Mouse (Mus musculus): ENCODE data around the gene Copz1.

Copz1 gene

DNA sequence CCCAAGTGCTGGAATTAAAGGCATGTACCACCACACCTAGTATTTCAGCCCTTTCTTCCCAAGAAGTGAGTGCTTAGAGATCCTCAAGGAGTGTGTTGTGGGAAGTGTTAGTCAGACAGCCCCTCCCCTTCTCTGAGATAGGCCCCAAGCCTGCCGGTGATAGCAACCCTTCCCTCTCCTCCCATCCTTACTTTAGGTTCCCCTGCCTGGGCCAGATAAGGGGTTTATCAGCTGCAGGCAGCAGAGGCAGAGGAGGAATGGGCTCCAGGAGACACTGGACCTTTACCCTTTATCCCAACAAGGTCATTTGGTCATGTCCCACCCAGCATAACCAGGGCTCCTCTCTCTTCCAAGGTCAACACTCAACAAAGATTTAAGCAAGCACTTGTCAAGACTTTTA, 20.9 kb upstream of the Copz1 start:
- no peak for DNase-seq (ENCODE audit: low spot score in 2 of 2)

DNA sequence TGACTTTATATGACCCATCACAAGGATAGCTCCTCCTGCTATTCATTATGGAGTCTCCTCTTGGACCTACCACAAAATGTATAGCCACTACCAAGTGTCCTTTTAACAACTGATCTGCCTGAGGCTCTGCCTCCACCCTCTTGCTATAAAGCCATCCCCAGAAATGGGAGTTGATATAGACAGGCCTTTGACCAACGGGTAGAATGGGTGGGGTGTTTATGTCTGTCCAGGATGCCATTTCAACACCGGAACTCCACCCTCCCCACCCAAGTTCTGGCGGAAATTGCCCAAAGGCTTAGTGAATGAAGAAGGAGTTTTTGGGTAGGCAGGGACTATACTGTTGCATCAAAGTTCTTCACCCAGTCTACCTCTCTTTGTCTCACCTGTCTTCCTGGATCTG, 19.9 kb upstream of the Copz1 start:
- no peak for DNase-seq (ENCODE audit: low spot score in 2 of 2)

DNA sequence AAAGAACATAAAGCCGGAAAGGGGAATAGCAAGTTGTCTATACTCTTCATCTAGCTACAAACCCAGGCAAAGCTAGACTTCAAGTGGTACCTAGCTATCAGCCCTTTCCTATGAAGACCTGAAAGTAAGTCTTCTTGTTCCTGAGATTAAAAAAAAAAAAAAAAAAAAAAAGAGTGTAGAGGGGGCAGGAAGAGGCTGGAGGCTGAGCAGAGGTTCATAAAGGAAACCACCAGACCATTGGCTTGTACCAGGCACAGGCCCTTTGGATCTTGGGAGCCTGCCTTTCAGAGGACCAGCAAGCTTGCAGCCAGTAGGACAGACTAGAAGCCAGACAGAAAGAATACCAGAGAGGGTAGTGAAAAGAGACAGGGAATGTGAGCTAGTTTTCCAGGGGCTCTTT, 19.2 kb upstream of the Copz1 start:
- no peak for DNase-seq (ENCODE audit: low spot score in 2 of 2)

DNA sequence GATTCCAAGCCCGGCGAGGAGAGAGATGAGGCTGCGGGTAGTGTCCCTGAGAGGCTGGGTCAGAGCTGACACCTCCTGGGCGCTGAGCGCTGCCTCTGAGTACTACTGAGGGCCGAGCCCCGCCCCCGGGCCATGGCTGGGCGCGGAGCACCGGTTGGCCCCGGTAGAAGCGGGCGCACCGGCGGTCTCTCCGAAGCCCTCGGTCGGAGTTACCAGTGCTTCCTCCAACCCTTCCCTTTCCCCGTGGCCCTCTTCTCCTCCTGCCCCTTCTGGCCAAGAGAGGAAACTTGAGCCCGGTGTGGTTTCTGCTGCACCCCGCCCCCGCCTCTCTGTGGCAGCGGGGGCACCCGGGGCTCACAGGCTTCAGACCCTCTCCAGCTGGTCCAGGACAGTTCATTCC, 17.3 kb upstream of the Copz1 start:
- peak in 1 of 2 experiments; percentile 35 for DNase-seq (ENCODE audit: low spot score in 2 of 2)

DNA sequence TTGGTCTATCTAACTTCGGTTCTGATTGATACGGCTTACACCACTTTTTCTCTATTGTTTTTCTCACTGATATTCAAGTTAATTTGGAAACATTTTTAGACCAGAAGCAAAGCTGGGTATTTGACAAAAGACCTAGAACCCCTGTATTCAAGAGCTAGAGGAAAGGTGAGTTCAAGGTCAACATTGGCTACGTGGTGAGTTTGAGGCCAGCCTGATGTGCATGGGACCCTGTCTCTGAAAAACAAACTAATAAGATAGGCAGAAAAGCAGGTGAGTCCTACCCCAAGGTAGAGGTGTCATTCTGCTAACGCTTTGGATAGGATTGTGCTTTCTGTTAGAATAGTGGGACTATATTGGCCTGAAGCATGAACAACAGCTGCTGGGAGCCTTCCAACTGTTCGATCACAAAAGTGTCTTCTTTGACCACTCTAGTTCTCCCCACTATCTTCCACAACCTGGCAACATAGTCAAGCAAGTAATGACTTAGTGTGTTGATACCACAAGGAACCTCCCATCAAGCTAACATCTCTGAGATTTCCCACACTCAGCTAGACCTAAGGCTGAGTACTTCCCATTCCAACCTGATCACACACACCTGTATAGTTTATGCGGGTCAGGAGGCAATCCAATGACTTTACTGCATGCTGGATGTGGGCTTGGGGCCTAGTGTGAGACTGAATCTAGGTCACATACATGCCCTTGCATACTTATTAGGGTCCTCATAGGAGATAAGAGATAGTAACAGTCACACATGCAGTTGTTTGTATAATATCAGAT, 16.1 kb upstream of the Copz1 start:
- DNase-seq (ENCODE audit: low spot score in 2 of 2): no peak

DNA sequence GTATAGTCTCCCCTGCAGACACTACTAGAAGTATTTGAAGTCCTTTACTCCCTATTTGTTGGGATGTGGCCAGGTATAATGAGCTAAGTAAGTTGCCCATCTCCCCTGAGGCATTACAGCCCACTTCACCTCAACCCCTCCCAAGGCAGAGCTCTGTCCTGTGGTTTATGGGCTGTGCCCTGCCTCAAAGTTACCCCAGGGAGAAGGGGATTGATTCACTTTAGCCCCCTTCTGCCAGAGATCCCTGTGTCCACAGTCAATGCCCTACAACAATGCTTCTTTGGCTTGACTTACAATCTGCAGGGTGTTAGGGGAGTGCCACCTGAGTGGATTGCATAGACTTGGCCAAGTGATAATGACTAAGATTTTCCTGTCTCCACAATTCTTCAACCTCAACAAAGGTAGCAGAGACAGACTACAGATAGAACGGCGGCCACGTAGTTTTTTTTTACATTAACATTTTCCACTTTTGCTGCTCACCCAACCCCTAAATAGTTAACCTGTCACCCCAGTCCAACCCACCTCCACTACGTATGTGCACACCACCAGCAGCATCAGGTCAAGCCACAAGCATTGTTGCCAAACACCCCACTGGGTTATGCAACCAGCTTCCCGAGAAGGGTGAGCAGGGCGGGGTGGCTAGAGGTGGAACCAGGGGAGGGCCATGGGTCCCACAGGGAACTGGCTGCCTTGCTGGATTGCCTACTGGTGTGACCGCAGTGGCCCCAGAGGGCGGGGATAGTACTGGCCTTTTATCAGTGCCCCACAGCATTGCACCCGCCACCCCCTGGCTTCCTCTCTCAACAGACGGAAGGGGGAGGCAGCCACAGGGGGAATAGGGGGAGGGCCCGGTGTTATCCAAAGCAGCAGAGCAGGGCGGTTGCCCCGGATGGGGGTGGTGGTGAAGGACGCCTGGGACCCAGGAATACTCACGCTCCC, 14.5 kb upstream of the Copz1 start, which contains the start of gene Nfe2:
Gene Nfe2 (minus strand): TSS at position 614 of the 939 bp plus-strand sequence.
- DNase-seq (ENCODE audit: low spot score in 2 of 2): peak; percentile 64 to 66

DNA sequence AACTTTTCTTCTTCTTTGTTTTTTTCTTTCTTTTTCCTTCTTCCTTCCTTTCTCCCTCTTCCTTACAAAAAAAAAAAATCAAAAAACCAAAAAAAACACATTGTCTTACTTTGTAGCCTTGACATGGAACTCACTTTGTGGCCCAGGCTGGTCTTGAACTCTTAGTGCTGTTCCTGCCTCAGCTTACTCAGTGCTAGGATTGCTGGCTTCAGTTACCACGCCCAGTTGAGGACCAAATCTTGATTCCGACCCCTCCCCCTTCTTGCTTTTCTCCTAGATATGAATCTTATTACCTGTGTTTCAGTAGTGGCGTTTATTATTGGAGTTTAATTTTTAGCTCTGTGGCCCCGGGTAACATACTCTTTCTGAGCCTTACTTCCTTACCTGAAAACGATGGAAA, 13.4 kb upstream of the Copz1 start:
- DNase-seq (ENCODE audit: low spot score in 2 of 2): no peak

DNA sequence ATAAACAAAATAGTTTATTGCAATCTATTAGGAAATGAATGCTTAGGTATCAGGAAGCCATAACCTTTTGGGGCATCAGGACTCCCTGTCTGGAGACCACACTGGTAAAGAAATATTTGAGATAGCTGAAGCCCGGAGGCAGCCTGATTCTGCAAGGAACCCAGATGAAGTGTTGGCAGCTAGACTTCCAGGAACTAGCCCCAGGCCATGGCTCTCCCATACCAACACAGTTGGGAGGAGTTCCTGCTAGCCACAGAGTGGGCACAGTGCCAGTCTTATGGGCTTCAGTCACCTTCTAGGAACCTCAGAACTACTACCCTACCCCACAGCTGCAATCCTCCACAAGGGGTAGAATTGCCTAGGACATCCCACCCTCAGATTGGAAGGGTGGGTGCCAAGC, 12.5 kb upstream of the Copz1 start:
- no peak for DNase-seq (ENCODE audit: low spot score in 2 of 2)

DNA sequence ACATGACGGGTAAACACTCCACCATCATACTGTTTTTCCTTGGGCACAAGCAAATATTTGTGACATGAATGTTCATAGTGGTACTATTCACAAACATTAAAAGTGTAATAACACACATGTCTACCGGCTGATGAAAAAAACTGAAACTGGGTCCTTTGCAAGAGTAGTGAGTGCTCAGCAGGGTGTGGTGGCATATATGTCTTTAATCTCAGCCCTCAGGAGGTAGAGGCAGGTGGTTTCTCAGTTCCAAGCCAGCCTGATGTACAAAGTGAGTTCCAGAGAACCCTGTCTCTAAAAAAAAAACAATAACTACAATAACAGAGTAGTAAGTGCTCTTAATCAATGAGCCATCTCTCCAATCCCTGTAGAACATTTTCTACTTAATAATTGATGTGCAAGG, 7.7 kb upstream of the Copz1 start:
- DNase-seq (ENCODE audit: low spot score in 2 of 2): no peak

DNA sequence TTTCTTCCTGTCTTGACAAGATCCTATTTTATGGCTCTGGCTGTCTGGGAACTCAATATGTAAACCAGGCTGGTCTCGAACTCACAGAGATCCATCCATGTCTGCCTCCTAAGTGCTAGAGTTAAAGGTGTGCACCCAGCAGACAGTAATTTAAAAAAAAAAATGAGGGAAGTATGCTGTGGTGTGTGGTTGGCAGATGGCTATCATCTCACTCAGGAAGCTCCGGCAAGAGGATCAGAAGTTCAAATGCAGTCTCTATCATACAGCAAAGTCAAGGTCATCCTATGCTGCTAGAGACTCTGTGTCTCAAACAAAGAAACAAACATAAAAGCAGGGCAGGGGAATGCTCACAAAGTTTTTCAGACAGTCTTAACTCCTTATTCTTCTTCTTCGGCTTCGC, 3.6 kb upstream of the Copz1 start:
- no peak for DNase-seq (ENCODE audit: low spot score in 2 of 2)

DNA sequence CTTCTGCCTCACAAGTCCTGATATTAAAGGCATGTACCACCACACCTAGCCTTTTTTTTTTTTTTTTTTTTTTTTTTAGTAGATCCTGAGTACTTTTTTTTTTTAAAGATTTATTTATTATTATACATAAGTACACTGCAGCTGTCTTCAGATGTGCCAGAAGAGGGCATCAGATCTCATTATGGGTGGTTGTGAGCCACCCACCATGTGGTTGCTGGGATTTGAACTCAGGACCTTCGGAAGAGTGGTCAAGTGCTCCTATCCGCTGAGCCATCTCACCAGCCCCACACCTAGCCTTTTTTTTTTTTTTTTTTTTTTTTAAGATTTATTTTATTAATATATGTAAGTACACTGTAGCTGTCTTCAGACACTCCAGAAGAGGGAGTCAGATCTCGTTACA, 3.4 kb downstream of the Copz1 start:
- peak in 1 of 2 experiments; percentile 25 for DNase-seq (ENCODE audit: low spot score in 2 of 2)

DNA sequence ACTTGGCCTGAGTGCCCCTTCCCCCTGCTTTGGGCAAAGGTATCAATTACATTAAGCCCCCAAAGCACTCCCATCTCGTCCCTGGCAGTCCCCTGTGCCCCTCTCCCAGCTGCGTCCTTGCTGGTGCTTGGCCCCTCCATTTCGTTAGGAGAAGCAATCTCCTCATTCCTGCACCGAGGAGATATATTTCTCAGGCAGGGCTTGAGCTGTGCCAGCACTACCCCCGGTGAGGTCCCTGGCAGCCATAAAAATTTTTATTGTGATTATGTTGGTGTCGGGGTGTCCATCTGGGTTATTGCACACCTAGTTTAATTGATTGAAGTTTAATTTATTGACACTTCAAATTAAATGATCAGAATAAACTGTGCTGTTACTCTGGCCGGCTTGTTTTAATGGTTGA, 5.4 kb downstream of the Copz1 start:
- no peak for DNase-seq (ENCODE audit: low spot score in 2 of 2)

DNA sequence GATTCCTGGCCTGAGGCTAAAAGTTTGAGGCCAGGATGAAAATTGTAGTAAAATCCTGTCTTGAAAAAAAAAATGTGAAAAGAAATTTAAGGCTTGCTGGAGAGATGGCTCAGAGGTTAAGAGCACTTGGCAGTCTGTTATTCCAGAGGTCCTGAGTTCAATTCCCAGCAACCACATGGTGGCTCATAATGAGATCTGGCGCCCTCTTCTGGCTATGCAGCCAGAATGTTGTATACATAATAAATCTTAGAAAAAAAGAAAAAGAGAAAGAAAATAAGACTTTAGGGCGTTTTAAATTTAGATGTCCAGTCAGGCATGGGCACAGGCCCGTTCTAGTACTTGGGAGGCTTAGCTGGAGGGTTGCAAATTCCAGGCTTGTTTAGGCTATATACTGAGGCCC, 7.2 kb downstream of the Copz1 start:
- peak in 1 of 2 experiments; percentile 44 for DNase-seq (ENCODE audit: low spot score in 2 of 2)

DNA sequence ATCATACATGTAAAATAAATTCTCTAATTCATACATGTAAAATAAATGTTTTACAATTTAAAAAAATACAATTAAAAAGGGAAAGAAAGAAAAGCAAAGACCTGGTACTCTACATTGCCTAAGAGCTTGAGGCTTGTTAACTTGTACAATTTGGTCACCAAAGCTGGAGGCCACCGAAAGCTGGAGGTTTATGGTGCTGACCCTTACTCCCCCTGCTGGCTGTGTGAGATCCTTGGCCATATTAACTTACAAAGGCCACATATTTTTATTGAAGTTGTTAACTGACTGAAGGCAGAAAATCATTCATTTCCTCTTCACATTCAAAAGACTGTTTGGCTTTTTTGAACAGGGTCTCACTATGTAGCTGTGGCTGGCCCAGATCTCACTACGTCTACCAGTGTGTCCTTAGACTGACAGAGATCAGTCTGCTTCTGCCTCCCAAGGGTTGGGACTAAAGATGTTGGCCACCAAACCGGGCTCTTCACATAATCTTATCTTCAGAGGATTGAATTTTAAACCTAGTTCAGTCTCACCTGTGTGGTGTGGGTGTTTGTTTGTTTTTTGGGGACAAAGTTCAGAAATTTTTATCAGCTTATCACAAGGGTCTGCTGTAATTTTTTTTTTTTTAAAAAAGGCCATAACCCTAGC, 8.4 kb downstream of the Copz1 start:
- no peak for DNase-seq (ENCODE audit: low spot score in 2 of 2)

DNA sequence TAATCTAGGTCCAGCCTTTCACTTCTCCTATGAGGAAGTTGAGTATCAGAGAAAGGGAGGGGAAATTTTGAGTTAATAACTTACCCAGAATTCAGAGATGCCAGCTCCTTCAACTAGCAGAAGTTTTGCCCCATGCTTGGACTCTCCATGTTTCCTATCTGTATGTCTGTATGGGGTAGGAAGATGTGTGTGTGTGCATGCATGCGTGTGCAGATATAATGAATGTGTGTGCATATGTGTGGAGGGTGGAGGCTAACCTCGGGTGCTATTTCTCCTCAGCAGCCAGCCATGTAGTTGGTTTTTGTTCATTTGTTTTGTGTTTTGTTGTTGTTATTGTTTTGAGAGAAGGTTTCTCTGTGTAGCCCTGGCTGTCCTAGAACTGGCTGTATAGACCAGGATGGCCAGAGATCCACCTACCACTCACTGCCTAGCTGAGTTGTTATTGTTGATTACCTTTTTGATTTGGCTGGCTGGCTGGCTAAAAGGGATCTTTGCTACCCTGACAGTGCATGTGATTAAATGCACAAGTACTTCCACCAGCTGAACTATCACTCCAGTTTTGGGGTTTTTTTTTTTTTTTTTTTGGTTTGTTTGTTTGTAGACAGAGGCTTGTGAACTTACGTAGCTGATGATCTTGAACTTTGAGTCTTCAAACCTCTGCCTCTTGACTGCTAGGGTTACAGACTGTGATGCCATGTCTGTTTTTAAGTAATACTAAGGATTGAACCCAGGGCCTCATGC, 9.1 kb downstream of the Copz1 start:
- DNase-seq (ENCODE audit: low spot score in 2 of 2): no peak

DNA sequence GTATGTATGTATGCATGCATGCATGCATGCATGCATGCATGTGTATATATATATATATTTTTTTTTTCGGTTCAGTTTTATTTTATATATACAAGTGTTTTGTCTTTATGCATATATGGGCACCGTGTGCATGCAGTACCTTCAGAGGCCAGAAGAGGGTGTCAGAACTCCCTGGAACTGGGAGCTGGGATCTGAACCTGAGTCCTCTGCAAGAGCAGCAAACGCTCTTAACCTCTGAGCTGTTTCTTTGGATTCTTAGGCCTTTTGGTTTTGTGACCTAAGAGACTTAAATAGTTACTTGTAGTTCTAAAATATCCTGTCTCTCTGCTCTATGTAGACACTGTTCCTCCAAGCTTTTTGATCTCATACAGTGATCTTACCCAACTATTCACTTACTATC, 11.6 kb downstream of the Copz1 start:
- peak in 1 of 2 experiments; percentile 47 for DNase-seq (ENCODE audit: low spot score in 2 of 2)

DNA sequence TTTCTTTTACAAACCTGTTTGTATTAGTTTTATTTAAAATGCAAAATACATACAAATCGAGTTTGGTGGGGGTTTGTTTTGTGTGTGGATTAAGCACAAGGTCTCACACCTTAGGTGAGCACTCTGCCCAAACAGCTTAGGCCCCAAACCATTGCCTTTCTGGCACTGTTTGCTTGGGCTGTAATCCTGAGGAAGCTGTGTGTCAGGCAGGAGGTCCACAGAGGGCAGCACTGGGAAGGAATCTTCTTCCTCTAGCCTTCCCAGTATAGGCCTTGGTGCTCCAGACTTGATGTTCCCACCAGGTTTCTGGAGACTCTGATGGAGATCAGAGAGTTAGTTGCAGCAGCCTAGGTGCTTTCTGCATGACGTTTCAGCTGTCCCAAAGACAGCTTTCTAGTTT, 12.1 kb downstream of the Copz1 start:
- no peak for DNase-seq (ENCODE audit: low spot score in 2 of 2)

DNA sequence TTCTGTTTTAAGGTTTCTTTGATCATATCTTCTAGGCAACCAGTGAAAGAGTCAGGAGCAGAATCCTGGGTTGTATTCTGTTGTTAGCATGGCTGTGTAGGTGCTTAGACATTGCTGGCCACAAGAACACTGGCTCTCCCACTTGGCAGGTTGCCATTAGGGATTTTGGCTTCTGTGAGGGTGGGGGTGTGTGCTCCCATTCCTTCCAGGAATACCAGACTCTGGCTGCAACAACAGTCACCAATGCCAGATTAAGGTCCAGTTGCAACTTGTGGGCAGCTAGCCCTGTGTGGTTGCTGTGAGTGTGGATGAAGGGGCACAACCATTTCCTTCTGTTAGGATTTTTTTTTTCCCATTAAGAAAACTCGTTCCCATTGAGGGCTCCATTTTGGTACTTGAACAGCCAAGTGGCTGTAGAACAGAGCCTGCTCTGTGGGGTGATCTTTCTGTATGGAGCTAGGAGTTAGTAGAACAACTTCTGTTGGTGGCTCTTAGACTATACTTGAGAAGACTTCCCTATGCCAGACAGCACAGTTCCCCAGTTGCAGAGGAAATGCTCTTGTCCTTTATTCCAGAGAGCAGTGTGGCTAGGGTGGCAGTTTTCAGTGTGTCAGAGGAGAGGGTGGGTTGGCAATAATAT, 13.4 kb downstream of the Copz1 start:
- no peak for DNase-seq (ENCODE audit: low spot score in 2 of 2)

DNA sequence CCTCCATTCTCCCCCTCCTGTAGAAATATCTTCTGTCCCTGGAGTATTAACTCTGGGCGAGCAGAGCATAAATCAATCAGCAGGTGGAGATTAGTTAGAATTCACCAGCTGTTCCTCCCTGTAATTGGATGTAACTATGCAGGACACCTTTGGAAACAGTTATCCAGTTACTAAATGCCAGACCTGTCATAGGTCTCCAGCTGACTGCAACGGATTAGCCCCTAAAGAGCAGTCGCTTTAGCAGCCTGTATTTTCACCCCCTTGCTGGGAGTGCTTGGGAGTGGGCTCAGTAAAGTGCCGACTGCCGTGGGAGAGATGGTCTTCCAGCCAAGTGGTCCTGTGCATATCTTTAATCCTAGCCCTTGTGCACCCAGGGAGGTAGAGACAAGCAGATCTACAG, 17.1 kb downstream of the Copz1 start:
- no peak for DNase-seq (ENCODE audit: low spot score in 2 of 2)

DNA sequence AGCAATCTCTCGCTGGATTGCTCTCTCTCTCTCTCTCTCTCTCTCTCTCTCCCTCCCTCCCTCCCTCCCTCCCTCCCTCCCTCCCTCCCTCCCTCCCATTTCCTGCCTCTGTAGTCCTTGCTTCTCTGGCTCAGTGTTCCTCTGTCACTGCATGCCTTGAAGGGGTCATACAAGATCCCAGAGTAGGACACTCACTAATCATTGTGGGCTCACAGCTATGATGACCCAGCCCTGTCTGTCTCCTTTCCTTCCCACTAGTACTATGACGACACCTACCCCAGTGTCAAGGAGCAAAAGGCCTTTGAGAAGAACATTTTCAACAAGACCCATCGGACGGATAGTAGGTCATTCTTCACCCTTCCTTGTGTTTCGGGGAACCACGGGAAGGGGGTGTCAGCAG, 17.9 kb downstream of the Copz1 start:
- DNase-seq (ENCODE audit: low spot score in 2 of 2): no peak

DNA sequence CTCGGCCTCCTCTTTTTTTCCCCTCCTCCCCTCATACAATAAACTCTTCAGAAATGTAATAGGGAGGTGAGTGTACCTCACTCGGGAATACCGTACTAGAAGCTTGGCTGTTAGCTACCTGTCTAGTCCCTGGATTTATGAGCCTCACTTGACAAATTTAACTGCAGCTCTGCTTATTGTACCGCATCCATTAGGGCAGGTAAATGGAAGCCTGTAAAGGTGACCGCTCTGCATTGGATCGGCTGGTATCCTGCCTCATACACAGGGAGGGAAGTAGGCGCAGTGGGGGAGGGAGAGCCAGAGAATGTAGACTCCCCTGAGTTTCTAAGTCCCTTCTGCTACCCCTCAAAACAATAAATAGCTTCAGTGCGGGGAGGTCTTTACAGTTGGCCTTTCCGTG, 18.3 kb downstream of the Copz1 start:
- DNase-seq (ENCODE audit: low spot score in 2 of 2): no peak

All from thymus, postnatal 10 days (tissue).